Mouse (Mus musculus): ENCODE measurements around the gene Mif4gd.

- TF ChIP-seq GATA1 (IDR thresholded peaks at IDR 0.05; ENCODE audit: low read length) (no peak), TAL1 (IDR thresholded peaks at IDR 0.05; ENCODE audit: low read length) (no peak)
Measured at GRCm38 (mm10) chr11:115649706-115650105, 36.9 kb upstream of the Mif4gd start.

Data from erythroblast, embryonic 14.5 days (primary cell).